ENCODE assay signal across 9 mouse cellular contexts in the genomic region with DNA sequence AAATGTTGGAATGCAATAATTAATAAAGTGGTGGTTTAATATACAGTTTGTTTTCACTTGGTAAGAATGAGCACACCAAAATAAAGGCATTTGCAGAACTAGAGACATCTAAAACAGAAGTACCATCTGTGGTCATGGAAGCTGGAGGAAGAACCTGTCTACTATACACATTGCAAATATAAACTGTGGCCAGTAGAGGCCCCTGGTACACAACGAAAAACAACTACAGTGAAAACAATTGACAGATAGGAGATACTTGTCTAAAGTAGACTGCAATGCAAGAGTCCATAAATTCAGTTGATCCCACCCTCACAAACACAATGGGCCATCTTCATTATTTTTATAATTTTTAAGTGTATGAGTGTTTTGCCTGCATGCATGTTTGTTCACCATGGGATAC. TPM values are rescaled to one million over a fixed set of nuclear protein-coding genes. Genes with fewer than 3 reads are reported as not detected.
DNase-seq lines count a peak whose midpoint lies in the region; ATAC-seq lines count a peak whose summit lies in the region.
"Had no signal": no experiment of that assay in that cellular context is flagged by ENCODE, and none has a peak within 500 bp of the region (broad histone marks: within the 10 kb centered on the region; RNA-seq: fewer than 3 reads in every experiment).

No protein-coding gene starts in this region.

- 58% methylated on average over 1 of the region's 1 CpGs for WGBS in kidney, embryonic 15.5 days
- 76% methylated on average over 1 of the region's 1 CpGs for WGBS in forebrain, embryonic 16.5 days

- H3K27me3 ChIP-seq in kidney, embryonic 15.5 days = no peaks in the 10 kb centered on the region
- no peaks in the 10 kb centered on the region for H3K27me3 ChIP-seq in forebrain, embryonic 16.5 days (replicated peaks; ENCODE audit: control insufficient read depth, insufficient read depth, low read length)

- no peak for ATAC-seq in kidney, embryonic 15.5 days (replicated peaks; ENCODE audit: low FRiP score)
- ATAC-seq in forebrain, embryonic 16.5 days = no peak

- no peak overlapping the region for H3K4me2 ChIP-seq in kidney, embryonic 15.5 days
- no peak overlapping the region for H3K4me2 ChIP-seq in forebrain, embryonic 16.5 days (ENCODE audit: low read length)

- no peak overlapping the region for H3K4me3 ChIP-seq in kidney, embryonic 15.5 days (replicated peaks)
- H3K4me3 ChIP-seq in forebrain, embryonic 16.5 days (replicated peaks; ENCODE audit: low read length) = no peak overlapping the region
- H3K4me3 ChIP-seq: erythroblast, embryonic 14.5 days had no signal

- H3K9ac ChIP-seq in kidney, embryonic 15.5 days = no peak overlapping the region
- no peak overlapping the region for H3K9ac ChIP-seq in forebrain, embryonic 16.5 days (replicated peaks; ENCODE audit: low read depth, low read length)

- H3K9me3 ChIP-seq in kidney, embryonic 15.5 days (replicated peaks) = no peaks in the 10 kb centered on the region
- no peaks in the 10 kb centered on the region for H3K9me3 ChIP-seq in forebrain, embryonic 16.5 days (ENCODE audit: control insufficient read depth, low read length)

- H3K4me1 ChIP-seq in kidney, embryonic 15.5 days = no peaks in the 10 kb centered on the region
- H3K4me1 ChIP-seq in forebrain, embryonic 16.5 days (replicated peaks; ENCODE audit: control insufficient read depth, insufficient read depth, low read length) = no peaks in the 10 kb centered on the region

- no peak overlapping the region for H3K27ac ChIP-seq in kidney, embryonic 15.5 days
- no peak overlapping the region for H3K27ac ChIP-seq in forebrain, embryonic 16.5 days (ENCODE audit: low read length)

- peak; percentile 12 for DNase-seq in kidney, adult 9 months
- peak; percentile 2 to 6 for DNase-seq in right cerebral cortex, adult 2 months (ENCODE audit: low spot score in 2 of 2)
- no peak for DNase-seq in right cerebral cortex, postnatal 25 days
- peak; percentile 2 for DNase-seq in cerebellum, adult 8-10 months
- peak; percentile 17 for DNase-seq in thymus, postnatal 25 days
- no peak for DNase-seq in c-Kit-positive CD71-positive TER-119-positive erythroid progenitor cells, embryonic 14.5 days (ENCODE audit: low spot score)

- H3K36me3 ChIP-seq in kidney, embryonic 15.5 days = no peaks in the 10 kb centered on the region
- no peaks in the 10 kb centered on the region for H3K36me3 ChIP-seq in forebrain, embryonic 16.5 days (ENCODE audit: control insufficient read depth, insufficient read depth)

RNA-seq across cellular contexts. Expression of a gene that starts 24.4 kb away (rescaled TPM):
- polyA plus RNA-seq in kidney, embryonic 15.5 days (2015; fragmentation: Nextera tagmentation; extraction: Ambion mirVana) = 2.3 and 2.9 TPM in 2 replicates
- polyA plus RNA-seq in forebrain, embryonic 16.5 days (2015; fragmentation: Nextera tagmentation; extraction: Ambion mirVana) = 3.1 and 3.4 TPM in 2 replicates
- polyA plus RNA-seq: erythroblast, embryonic 14.5 days had no signal

RNA-seq across cellular contexts. Expression of a gene that starts 28.8 kb away (rescaled TPM):
- 21.8 and 23.3 TPM in 2 replicates for polyA plus RNA-seq in kidney, embryonic 15.5 days (2015; fragmentation: Nextera tagmentation; extraction: Ambion mirVana)
- 86.9 and 93.4 TPM in 2 replicates for polyA plus RNA-seq in forebrain, embryonic 16.5 days (2015; fragmentation: Nextera tagmentation; extraction: Ambion mirVana)
- polyA plus RNA-seq: erythroblast, embryonic 14.5 days had no signal

Comparison
In these comparisons a context has a peak if more than half of its experiments do, and no peak if none do; other contexts are left out.
1. DNase-seq: peak in kidney, adult 9 months (single experiment), right cerebral cortex, adult 2 months (2 of 2), cerebellum, adult 8-10 months (single experiment) and thymus, postnatal 25 days (single experiment); none in right cerebral cortex, postnatal 25 days (single experiment) and c-Kit-positive CD71-positive TER-119-positive erythroid progenitor cells, embryonic 14.5 days (single experiment).